Mouse (Mus musculus) kidney, embryonic 16.5 days (tissue): Measurements from ENCODE around the gene Cisd1. TPM values are rescaled to one million over a fixed set of nuclear protein-coding genes. Genes with fewer than 3 reads are reported as not detected.
A peak's percentile ranks its signal among the peaks of the same experiment; 100 is the strongest.

Source experiments
- ATAC-seq: fragments of 200-750 bp; cut with Nextera tagmentation; 2 replicates; pipeline ENCODE4 v1.8.0; 2017; ENCODE audit warnings: moderate TSS enrichment; ENCODE audit not compliant: low FRiP score, low TSS enrichment
- H3K27ac ChIP-seq: fragments of 300-500 bp; sonication (generic); 2 replicates; pipeline ENCODE4 v1.5.1; 2014; ENCODE audit warnings: low read length
- H3K27me3 ChIP-seq: fragments of 300-500 bp; sonication (generic); 2 replicates; pipeline ENCODE4 v1.6.1; 2014; ENCODE audit warnings: low read length, control low read depth, mixed read lengths; ENCODE audit not compliant: insufficient read depth
- H3K36me3 ChIP-seq: fragments of 300-500 bp; sonication (generic); 2 replicates; pipeline ENCODE4 v1.6.1; 2014; ENCODE audit warnings: low read length, control low read depth, mixed read lengths; ENCODE audit not compliant: insufficient read depth
- H3K4me1 ChIP-seq: fragments of 300-500 bp; sonication (generic); 2 replicates; pipeline ENCODE4 v1.6.1; 2014; ENCODE audit warnings: low read length, control low read depth, mixed read lengths; ENCODE audit not compliant: insufficient read depth
- H3K4me2 ChIP-seq: fragments of 300-500 bp; sonication (generic); replicated peaks from 2 replicates; pipeline ENCODE4 v1.6.1; 2014; ENCODE audit warnings: low read depth, low read length
- H3K4me3 ChIP-seq: fragments of 300-500 bp; sonication (generic); 2 replicates; pipeline ENCODE4 v1.5.1; 2014; ENCODE audit warnings: mild to moderate bottlenecking, low read length
- H3K9ac ChIP-seq: fragments of 300-500 bp; sonication (generic); replicated peaks from 2 replicates; pipeline ENCODE4 v1.6.1; 2014; ENCODE audit warnings: low read length
- H3K9me3 ChIP-seq: fragments of 300-500 bp; sonication (generic); 2 replicates; pipeline ENCODE4 v1.6.1; 2016; ENCODE audit warnings: low read length, control low read depth
- WGBS: fragments of 180-500 bp; shearing (Covaris S2); extraction: QIAGEN DNeasy Blood & Tissue Kit; methylation state at CpG from one replicate; pipeline ENCODE4 v1.1.7; 2014; 5-methylcytosine and 5-hydroxymethylcytosine counted together
- polyA plus RNA-seq: library from polyadenylated mRNA; unstranded; fragments of >200 nt; fragmentation: Nextera tagmentation; extraction: Ambion mirVana; gene quantifications from 2 replicates; pipeline ENCODE4 v1.2.1, GENCODE M21; 2015

Cisd1 gene
- polyA plus RNA-seq, 1 experiment from 2014 or later, result 139 TPM

GRCm38 (mm10) chr10:71343130-71343529 lies 1.6 kb downstream of the Cisd1 start:
- no peaks in the 10 kb centered on the region for H3K36me3 ChIP-seq
- H3K4me3 ChIP-seq, result no peak overlapping the region
- H3K9me3 ChIP-seq, result no peaks in the 10 kb centered on the region
- no peak overlapping the region for H3K9ac ChIP-seq
- H3K4me1 ChIP-seq, result peaks cover 47% of the 10 kb centered on the region
- H3K4me2 ChIP-seq, result no peak overlapping the region
- no peak for ATAC-seq
- no peaks in the 10 kb centered on the region for H3K27me3 ChIP-seq
- H3K27ac ChIP-seq, result no peak overlapping the region
- WGBS, result 79% methylated on average over 3 of the region's 3 CpGs

- Histone ChIP-seq H3K27me3 (no peaks in the 10 kb centered on the region), H3K4me3 (no peak overlapping the region), H3K4me2 (no peak overlapping the region), H3K36me3 (no peaks in the 10 kb centered on the region), H3K9ac (no peak overlapping the region), H3K27ac (no peak overlapping the region), H3K4me1 (peaks cover 56% of the 10 kb centered on the region), H3K9me3 (no peaks in the 10 kb centered on the region)
- ATAC-seq, result no peak
- WGBS, result 72% methylated on average over 7 of the region's 7 CpGs
These were observed 2.5 kb downstream of the Cisd1 start for GRCm38 (mm10) chr10:71342030-71342805.

- Histone ChIP-seq H3K4me1 (peaks cover 50% of the 10 kb centered on the region), H3K36me3 (0 out of 2 replicates have a peak, but pooled peaks cover under 1% of the 10 kb centered on the region), H3K4me2 (no peak overlapping the region), H3K27ac (no peak overlapping the region), H3K9me3 (no peaks in the 10 kb centered on the region), H3K9ac (no peak overlapping the region), H3K27me3 (no peaks in the 10 kb centered on the region), H3K4me3 (no peak overlapping the region)
- 86% methylated on average over 9 of the region's 9 CpGs for WGBS
- no peak for ATAC-seq
These were observed 3.5 kb downstream of the Cisd1 start for GRCm38 (mm10) chr10:71341290-71341689.

- H3K4me2 ChIP-seq, result no peak overlapping the region
- 62% methylated on average over 2 of the region's 2 CpGs for WGBS
- H3K27ac ChIP-seq, result peak overlapping the region; percentile 25; the same call in 1 of the 2 replicates
- no peaks in the 10 kb centered on the region for H3K27me3 ChIP-seq
- no peak overlapping the region for H3K9ac ChIP-seq
- H3K4me1 ChIP-seq, result peaks cover 47% of the 10 kb centered on the region
- no peak for ATAC-seq
- no peak overlapping the region for H3K4me3 ChIP-seq
- peaks cover 11% of the 10 kb centered on the region for H3K36me3 ChIP-seq
- no peaks in the 10 kb centered on the region for H3K9me3 ChIP-seq
These were observed 4.6 kb downstream of the Cisd1 start for GRCm38 (mm10) chr10:71340195-71340594.

- no peaks in the 10 kb centered on the region for H3K9me3 ChIP-seq
- H3K27me3 ChIP-seq, result no peaks in the 10 kb centered on the region
- H3K36me3 ChIP-seq, result peaks cover 19% of the 10 kb centered on the region
- ATAC-seq, result no peak
- 40% methylated on average over 4 of the region's 4 CpGs for whole genome bisulfite sequencing
- H3K27ac ChIP-seq, result no peak overlapping the region
- H3K4me3 ChIP-seq, result no peak overlapping the region
- 0 out of 2 replicates have a peak overlapping the region, but pooled peaks have one; percentile 2 for H3K9ac ChIP-seq
- peaks cover 45% of the 10 kb centered on the region for H3K4me1 ChIP-seq
- no peak overlapping the region for H3K4me2 ChIP-seq
These were observed 5.3 kb downstream of the Cisd1 start for GRCm38 (mm10) chr10:71339463-71339862.

GRCm38 (mm10) chr10:71338156-71338905 lies 6.4 kb downstream of the Cisd1 start:
- no peak overlapping the region for H3K9ac ChIP-seq
- WGBS, result 53% methylated on average over 8 of the region's 8 CpGs
- H3K9me3 ChIP-seq, result no peaks in the 10 kb centered on the region
- H3K4me3 ChIP-seq, result no peak overlapping the region
- H3K27me3 ChIP-seq, result no peaks in the 10 kb centered on the region
- ATAC-seq, result no peak
- peaks cover 38% of the 10 kb centered on the region for H3K4me1 ChIP-seq
- H3K27ac ChIP-seq, result no peak overlapping the region
- peaks cover 29% of the 10 kb centered on the region for H3K36me3 ChIP-seq
- 0 out of 2 replicates have a peak overlapping the region, but pooled peaks have one; percentile 25 for H3K4me2 ChIP-seq

GRCm38 (mm10) chr10:71337733-71338132 lies 7.0 kb downstream of the Cisd1 start:
- Histone ChIP-seq H3K4me2 (0 out of 2 replicates have a peak overlapping the region, but pooled peaks have one; percentile 25), H3K27ac (no peak overlapping the region), H3K4me1 (peaks cover 38% of the 10 kb centered on the region), H3K4me3 (no peak overlapping the region), H3K36me3 (peaks cover 33% of the 10 kb centered on the region), H3K9ac (no peak overlapping the region), H3K9me3 (no peaks in the 10 kb centered on the region), H3K27me3 (no peaks in the 10 kb centered on the region)
- no peak for ATAC-seq
- 35% methylated on average over 2 of the region's 2 CpGs for WGBS

- peaks cover 44% of the 10 kb centered on the region for H3K36me3 ChIP-seq
- no peak for ATAC-seq
- H3K9me3 ChIP-seq, result no peaks in the 10 kb centered on the region
- no peak overlapping the region for H3K27ac ChIP-seq
- 90% methylated on average over 9 of the region's 9 CpGs for WGBS
- H3K4me2 ChIP-seq, result no peak overlapping the region
- H3K4me1 ChIP-seq, result peaks cover 7% of the 10 kb centered on the region
- H3K9ac ChIP-seq, result no peak overlapping the region
- no peak overlapping the region for H3K4me3 ChIP-seq
- no peaks in the 10 kb centered on the region for H3K27me3 ChIP-seq
These were observed 11.9 kb downstream of the Cisd1 start for GRCm38 (mm10) chr10:71332859-71333258.

- H3K36me3 ChIP-seq, result peaks cover 44% of the 10 kb centered on the region
- no peak overlapping the region for H3K27ac ChIP-seq
- no peak overlapping the region for H3K9ac ChIP-seq
- H3K4me3 ChIP-seq, result no peak overlapping the region
- ATAC-seq, result no peak
- no peak overlapping the region for H3K4me2 ChIP-seq
- peaks cover 2% of the 10 kb centered on the region; the same call in 1 of the 2 replicates for H3K4me1 ChIP-seq
- 90% methylated on average over 4 of the region's 4 CpGs for WGBS
- no peaks in the 10 kb centered on the region for H3K9me3 ChIP-seq
- H3K27me3 ChIP-seq, result no peaks in the 10 kb centered on the region
These were observed 12.4 kb downstream of the Cisd1 start for GRCm38 (mm10) chr10:71332376-71332775.

- H3K27ac ChIP-seq, result no peak overlapping the region
- H3K4me2 ChIP-seq, result no peak overlapping the region
- no peaks in the 10 kb centered on the region for H3K4me1 ChIP-seq
- H3K27me3 ChIP-seq, result no peaks in the 10 kb centered on the region
- H3K36me3 ChIP-seq, result peaks cover 44% of the 10 kb centered on the region
- H3K9me3 ChIP-seq, result no peaks in the 10 kb centered on the region
- no peak overlapping the region for H3K4me3 ChIP-seq
- no peak overlapping the region for H3K9ac ChIP-seq
- WGBS, result 96% methylated on average over 7 of the region's 7 CpGs
- ATAC-seq, result no peak
These were observed 12.8 kb downstream of the Cisd1 start for GRCm38 (mm10) chr10:71331908-71332307.
